ENCODE assay signal across 7 mouse cellular contexts in genomic region chr8:8602616-8603461, GRCm38 (mm10). TPM values are rescaled to one million over a fixed set of nuclear protein-coding genes. Genes with fewer than 3 reads are reported as not detected.
DNase-seq lines count a peak whose midpoint lies in the region; ATAC-seq and TF ChIP-seq lines count a peak whose summit lies in the region.

No protein-coding gene starts in this region.

- no peak for TF ChIP-seq CTCF in Patski (IDR thresholded peaks at IDR 0.05)
- TF ChIP-seq CTCF in hindbrain, postnatal 0 days (IDR thresholded peaks at IDR 0.05; ENCODE audit: low read depth) = no peak

- H3K9ac ChIP-seq in intestine, embryonic 15.5 days = no peak overlapping the region
- no peak overlapping the region for H3K9ac ChIP-seq in hindbrain, postnatal 0 days (replicated peaks; ENCODE audit: low read length)

- no peak overlapping the region for H3K4me3 ChIP-seq in intestine, embryonic 15.5 days (replicated peaks)
- no peak overlapping the region for H3K4me3 ChIP-seq in hindbrain, postnatal 0 days (ENCODE audit: low read length)

- H3K4me1 ChIP-seq in intestine, embryonic 15.5 days (replicated peaks) = 0 out of 2 replicates have a peak, but pooled peaks cover 2% of the 10 kb centered on the region
- no peaks in the 10 kb centered on the region for H3K4me1 ChIP-seq in hindbrain, postnatal 0 days (ENCODE audit: insufficient read depth, low read length)

- peak; percentile 81 for ATAC-seq in Patski
- peak; percentile 94 for ATAC-seq in intestine, embryonic 15.5 days
- no peak for ATAC-seq in hindbrain, postnatal 0 days

- H3K9me3 ChIP-seq in intestine, embryonic 15.5 days = no peaks in the 10 kb centered on the region
- H3K9me3 ChIP-seq in hindbrain, postnatal 0 days (ENCODE audit: low read length) = no peaks in the 10 kb centered on the region

- no peaks in the 10 kb centered on the region for H3K27me3 ChIP-seq in Patski
- no peaks in the 10 kb centered on the region for H3K27me3 ChIP-seq in intestine, embryonic 15.5 days (replicated peaks)
- H3K27me3 ChIP-seq in hindbrain, postnatal 0 days (ENCODE audit: insufficient read depth, low read length) = no peaks in the 10 kb centered on the region

- CTCF ChIA-PET in Patski (lab: Charles Lee) = interaction anchor here (1.3 to 1.5 kb wide), 2 partner anchors 17 to 56 kb away, joined by 3 read pairs; no protein-coding TSS in a partner anchor

- no peaks in the 10 kb centered on the region for H3K36me3 ChIP-seq in intestine, embryonic 15.5 days
- H3K36me3 ChIP-seq in hindbrain, postnatal 0 days (ENCODE audit: insufficient read depth, low read length) = no peaks in the 10 kb centered on the region

- peak; percentile 72 for DNase-seq in 416B (ENCODE audit: low read depth)
- peak; percentile 75 for DNase-seq in Patski (ENCODE audit: low read depth, low spot score)
- DNase-seq in lung, postnatal 14 days = peak; percentile 69
- no peak for DNase-seq in cerebellum, adult 9-11 months
- no peak for DNase-seq in cerebellum, adult 18-20 months
- no peak for DNase-seq in hindbrain, postnatal 0 days (ENCODE audit: low spot score)

- peak overlapping the region; percentile 20; the same call in 1 of the 2 replicates for H3K27ac ChIP-seq in intestine, embryonic 15.5 days
- H3K27ac ChIP-seq in hindbrain, postnatal 0 days = no peak overlapping the region

- H3K4me2 ChIP-seq in intestine, embryonic 15.5 days (replicated peaks) = no peak overlapping the region
- no peak overlapping the region for H3K4me2 ChIP-seq in hindbrain, postnatal 0 days (ENCODE audit: low read depth, low read length)

- WGBS in intestine, embryonic 15.5 days = 41% methylated on average over 7 of the region's 7 CpGs
- 67% methylated on average over 7 of the region's 7 CpGs for WGBS in hindbrain, postnatal 0 days

- POLR2A ChIA-PET in Patski (lab: Charles Lee) = no interaction called here

- in situ Hi-C loops in Patski (cut with MboI; ENCODE audit: low pct_unique_long_range_greater_than_20kb) = no loop called here

RNA-seq across cellular contexts. Expression of gene Efnb2, which starts 58.2 kb away (rescaled TPM):
- polyA plus RNA-seq in Patski (2021) = 30.8 TPM
- polyA plus RNA-seq in intestine, embryonic 15.5 days (2015; fragmentation: Nextera tagmentation; extraction: Ambion mirVana) = 14.1 TPM in 2 replicates
- total RNA-seq in hindbrain, postnatal 0 days (2014; rRNA removed) = 21.0 and 22.8 TPM in 2 replicates
- 9.6 and 10.7 TPM in 2 replicates for polyA plus RNA-seq in hindbrain, postnatal 0 days (2015; fragmentation: Nextera tagmentation; extraction: Ambion mirVana)

Comparison
In these comparisons a context has a peak if more than half of its experiments do, and no peak if none do; other contexts are left out.
1. DNase-seq: peak in 416B (single experiment), Patski (single experiment) and lung, postnatal 14 days (single experiment); none in cerebellum, adult 9-11 months (single experiment), cerebellum, adult 18-20 months (0 of 2) and hindbrain, postnatal 0 days (single experiment).